Mouse (Mus musculus) heart, embryonic 10.5 days (tissue): ENCODE data around the gene Gigyf1. TPM values are rescaled to one million over a fixed set of nuclear protein-coding genes. Genes with fewer than 3 reads are reported as not detected.

Source experiments
- DNase-seq: peaks from one replicate; pipeline ENCODE4 v3.0.0-alpha.2; 2017; ENCODE audit warnings: low spot score
- H3K27ac ChIP-seq: fragments of 300-500 bp; sonication (generic); 2 replicates; pipeline ENCODE4 v1.5.1; 2016; ENCODE audit warnings: mild to moderate bottlenecking
- H3K27me3 ChIP-seq: fragments of 300-500 bp; sonication (generic); 2 replicates; pipeline ENCODE4 v1.6.1; 2016; ENCODE audit warnings: mild to moderate bottlenecking; ENCODE audit not compliant: poor library complexity, insufficient read depth, severe bottlenecking
- H3K36me3 ChIP-seq: fragments of 300-500 bp; sonication (generic); 2 replicates; pipeline ENCODE4 v1.6.1; 2016; ENCODE audit warnings: mild to moderate bottlenecking, moderate library complexity
- H3K4me1 ChIP-seq: fragments of 300-500 bp; sonication (generic); 2 replicates; pipeline ENCODE4 v1.6.1; 2016; ENCODE audit warnings: mild to moderate bottlenecking
- H3K4me3 ChIP-seq: fragments of 300-500 bp; sonication (generic); 2 replicates; pipeline ENCODE4 v1.5.1; 2016; ENCODE audit warnings: mild to moderate bottlenecking, moderate library complexity
- H3K9me3 ChIP-seq: fragments of 300-500 bp; sonication (generic); 2 replicates; pipeline ENCODE4 v1.6.1; 2016; ENCODE audit warnings: mild to moderate bottlenecking, moderate library complexity
- WGBS: fragments of 180-500 bp; shearing (Covaris S2); methylation state at CpG from one replicate; pipeline ENCODE4 v1.1.7; 2016; 5-methylcytosine and 5-hydroxymethylcytosine counted together
- polyA plus RNA-seq: library from polyadenylated mRNA; unstranded; fragments of >200 nt; fragmentation: Nextera tagmentation; extraction: Ambion mirVana; gene quantifications from 2 replicates; pipeline ENCODE4 v1.2.1, GENCODE M21; 2016

Gigyf1 gene
- polyA plus RNA-seq, 1 experiment from 2014 or later, result 10.8 TPM

- WGBS, result 77% methylated on average over 9 of the region's 9 CpGs
- Histone ChIP-seq H3K27ac (no peak overlapping the region), H3K4me1 (peaks cover 18% of the 10 kb centered on the region), H3K36me3 (peaks cover 96% of the 10 kb centered on the region), H3K4me3 (no peak overlapping the region), H3K27me3 (no peaks in the 10 kb centered on the region), H3K9me3 (no peaks in the 10 kb centered on the region)
- no peak for DNase-seq
Measured at GRCm38 (mm10) chr5:137521861-137522260, 3.5 kb downstream of the Gigyf1 start.

DNA sequence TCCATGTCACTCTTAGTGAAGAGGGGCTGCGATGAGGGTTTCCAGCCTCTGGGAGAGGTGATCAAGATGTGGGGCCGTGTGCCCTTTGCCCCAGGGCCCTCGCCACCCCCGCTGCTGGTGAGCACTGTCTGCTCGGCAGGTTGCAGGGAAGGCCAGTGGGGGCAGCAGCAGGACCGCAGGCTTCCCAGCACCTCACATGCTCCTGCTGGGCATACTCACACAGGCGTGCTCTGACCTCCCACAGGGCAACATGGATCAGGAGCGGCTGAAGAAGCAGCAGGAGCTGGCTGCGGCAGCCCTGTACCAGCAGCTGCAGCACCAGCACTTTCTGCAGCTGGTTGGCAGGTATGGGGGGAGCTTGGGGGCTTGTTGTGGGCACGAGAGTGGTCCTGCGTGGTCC is 4.4 kb downstream of the Gigyf1 start:
- H3K4me3 ChIP-seq, result no peak overlapping the region
- no peaks in the 10 kb centered on the region for H3K9me3 ChIP-seq
- 77% methylated on average over 11 of the region's 11 CpGs for WGBS
- no peak for DNase-seq
- no peak overlapping the region for H3K27ac ChIP-seq
- no peaks in the 10 kb centered on the region for H3K27me3 ChIP-seq
- peaks cover 96% of the 10 kb centered on the region for H3K36me3 ChIP-seq
- H3K4me1 ChIP-seq, result peaks cover 23% of the 10 kb centered on the region

DNA sequence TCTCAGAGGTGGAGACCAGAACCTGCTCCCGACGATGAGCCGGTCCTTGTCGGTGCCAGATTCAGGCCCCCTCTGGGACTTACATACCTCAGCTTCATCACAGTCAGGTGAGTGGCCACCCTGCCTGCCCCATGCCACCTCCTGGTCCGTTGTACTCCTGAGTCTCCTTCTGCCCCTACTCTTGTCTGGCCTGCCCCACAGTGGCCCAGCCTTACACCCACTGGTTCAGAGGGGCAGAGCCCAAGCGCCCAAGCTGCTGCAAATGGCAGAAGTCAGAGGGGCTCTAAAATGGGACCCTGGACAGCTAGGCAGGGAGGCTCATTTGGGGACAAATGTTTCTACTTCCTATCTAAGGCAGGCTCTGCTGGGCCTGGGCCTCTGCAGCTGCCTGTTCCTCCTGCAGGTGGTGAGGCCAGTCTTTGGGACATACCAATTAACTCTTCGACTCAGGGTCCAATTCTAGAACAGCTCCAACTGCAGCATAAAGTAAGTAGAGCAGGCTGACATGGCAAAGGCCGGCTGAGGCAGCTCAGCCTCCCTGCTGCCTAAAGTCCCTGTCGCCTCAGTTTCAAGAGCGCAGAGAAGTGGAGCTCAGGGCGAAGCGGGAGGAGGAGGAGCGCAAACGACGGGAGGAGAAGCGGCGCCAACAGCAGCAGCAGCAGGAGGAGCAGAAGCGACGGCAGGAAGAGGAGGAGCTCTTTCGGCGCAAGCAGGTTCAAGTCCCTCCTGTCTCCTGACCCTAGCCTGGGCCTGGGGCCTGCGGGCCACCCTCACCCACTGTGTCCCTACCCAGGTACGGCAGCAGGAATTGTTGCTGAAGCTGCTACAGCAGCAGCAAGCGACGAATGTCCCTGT is 5.3 kb downstream of the Gigyf1 start:
- no peak overlapping the region for H3K27ac ChIP-seq
- H3K4me1 ChIP-seq, result peaks cover 29% of the 10 kb centered on the region
- no peaks in the 10 kb centered on the region for H3K9me3 ChIP-seq
- WGBS, result 83% methylated on average over 25 of the region's 25 CpGs
- H3K36me3 ChIP-seq, result peaks cover 97% of the 10 kb centered on the region
- H3K4me3 ChIP-seq, result no peak overlapping the region
- DNase-seq, result no peak
- no peaks in the 10 kb centered on the region for H3K27me3 ChIP-seq

- WGBS, result 87% methylated on average over 8 of the region's 8 CpGs
- H3K27me3 ChIP-seq, result no peaks in the 10 kb centered on the region
- H3K27ac ChIP-seq, result no peak overlapping the region
- H3K9me3 ChIP-seq, result no peaks in the 10 kb centered on the region
- H3K4me1 ChIP-seq, result peaks cover 35% of the 10 kb centered on the region
- H3K4me3 ChIP-seq, result no peak overlapping the region
- no peak for DNase-seq
- peaks cover 97% of the 10 kb centered on the region for H3K36me3 ChIP-seq
Measured at GRCm38 (mm10) chr5:137524251-137524515, 5.8 kb downstream of the Gigyf1 start.

DNA sequence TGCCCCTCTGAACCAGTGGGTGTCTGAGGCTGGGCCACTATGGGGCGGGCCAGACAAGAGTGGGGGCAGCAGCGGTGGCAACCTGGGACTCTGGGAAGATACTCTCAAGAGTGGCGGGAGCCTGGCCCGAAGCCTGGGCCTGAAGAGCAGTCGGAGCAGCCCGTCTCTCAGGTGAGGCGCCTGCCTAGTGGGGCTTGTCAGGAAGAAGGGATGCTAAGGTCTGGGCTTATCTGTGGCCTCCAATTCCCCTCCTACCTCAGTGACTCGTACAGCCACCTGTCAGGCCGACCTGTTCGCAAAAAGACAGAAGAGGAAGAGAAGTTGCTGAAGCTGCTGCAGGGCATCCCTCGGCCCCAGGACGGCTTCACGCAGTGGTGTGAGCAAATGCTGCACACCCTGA is 6.3 kb downstream of the Gigyf1 start:
- H3K27me3 ChIP-seq, result no peaks in the 10 kb centered on the region
- peaks cover 97% of the 10 kb centered on the region for H3K36me3 ChIP-seq
- H3K27ac ChIP-seq, result 0 out of 2 replicates have a peak overlapping the region, but pooled peaks have one; percentile 37
- 90% methylated on average over 11 of the region's 13 CpGs for WGBS
- H3K4me1 ChIP-seq, result peaks cover 39% of the 10 kb centered on the region
- DNase-seq, result no peak
- H3K4me3 ChIP-seq, result no peak overlapping the region
- no peaks in the 10 kb centered on the region for H3K9me3 ChIP-seq

DNA sequence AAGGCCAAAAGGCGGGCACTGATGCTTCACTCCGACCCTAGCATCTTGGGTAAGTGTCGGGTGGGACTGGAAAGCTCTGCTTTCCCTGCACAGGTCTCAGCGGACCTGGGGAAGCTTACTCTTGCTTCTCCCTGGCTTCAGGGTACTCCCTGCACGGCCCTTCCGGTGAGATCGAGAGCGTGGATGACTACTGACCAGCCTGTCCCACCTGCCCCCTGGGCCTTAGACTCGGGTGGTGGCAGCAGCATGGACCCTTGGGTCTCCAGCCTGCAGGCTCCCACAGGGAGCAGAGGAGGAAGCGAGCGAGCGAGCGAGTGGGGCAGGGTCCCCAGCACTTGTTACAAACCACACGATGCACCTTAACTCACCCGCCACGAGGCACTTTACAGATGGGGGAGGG is 7.2 kb downstream of the Gigyf1 start:
- Histone ChIP-seq H3K27me3 (no peaks in the 10 kb centered on the region), H3K9me3 (no peaks in the 10 kb centered on the region), H3K36me3 (peaks cover 94% of the 10 kb centered on the region), H3K4me1 (peaks cover 47% of the 10 kb centered on the region), H3K4me3 (no peak overlapping the region), H3K27ac (peak overlapping the region; percentile 37; the same call in 1 of the 2 replicates)
- WGBS, result 85% methylated on average over 16 of the region's 16 CpGs
- no peak for DNase-seq

GRCm38 (mm10) chr5:137526192-137526936 is 8.0 kb downstream of the Gigyf1 start:
- no peaks in the 10 kb centered on the region for H3K9me3 ChIP-seq
- DNase-seq, result no peak
- H3K27me3 ChIP-seq, result no peaks in the 10 kb centered on the region
- H3K4me3 ChIP-seq, result peak overlapping the region; percentile 22; the same call in 1 of the 2 replicates
- WGBS, result 61% methylated on average over 16 of the region's 16 CpGs
- no peak overlapping the region; the same call in 1 of the 2 replicates for H3K27ac ChIP-seq
- H3K4me1 ChIP-seq, result peaks cover 56% of the 10 kb centered on the region
- H3K36me3 ChIP-seq, result peaks cover 86% of the 10 kb centered on the region

DNA sequence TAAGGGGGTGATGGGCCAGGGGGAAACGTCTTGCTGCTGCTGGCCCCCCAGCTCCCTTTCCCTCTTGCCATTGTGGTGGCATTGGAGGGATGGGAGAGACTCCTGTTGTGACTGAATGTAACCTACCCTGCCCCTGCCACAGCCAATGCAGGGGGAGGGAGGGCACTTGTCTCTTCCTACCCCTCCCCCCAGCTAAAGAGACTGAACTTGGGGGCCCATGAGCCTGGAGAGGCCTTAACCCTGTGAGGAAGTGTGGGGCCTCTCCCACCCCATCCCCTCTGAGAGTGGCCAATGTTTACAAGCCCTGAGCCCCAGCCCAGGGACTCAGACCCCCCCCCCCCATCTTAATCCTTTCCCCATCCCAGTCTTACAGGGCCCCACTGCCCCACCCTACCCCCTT is 9.1 kb downstream of the Gigyf1 start:
- Histone ChIP-seq H3K27ac (no peak overlapping the region), H3K4me1 (peaks cover 61% of the 10 kb centered on the region), H3K4me3 (no peak overlapping the region), H3K27me3 (no peaks in the 10 kb centered on the region), H3K36me3 (peaks cover 75% of the 10 kb centered on the region), H3K9me3 (no peaks in the 10 kb centered on the region)
- 52% methylated on average over 1 of the region's 1 CpGs for WGBS
- DNase-seq, result no peak

DNA sequence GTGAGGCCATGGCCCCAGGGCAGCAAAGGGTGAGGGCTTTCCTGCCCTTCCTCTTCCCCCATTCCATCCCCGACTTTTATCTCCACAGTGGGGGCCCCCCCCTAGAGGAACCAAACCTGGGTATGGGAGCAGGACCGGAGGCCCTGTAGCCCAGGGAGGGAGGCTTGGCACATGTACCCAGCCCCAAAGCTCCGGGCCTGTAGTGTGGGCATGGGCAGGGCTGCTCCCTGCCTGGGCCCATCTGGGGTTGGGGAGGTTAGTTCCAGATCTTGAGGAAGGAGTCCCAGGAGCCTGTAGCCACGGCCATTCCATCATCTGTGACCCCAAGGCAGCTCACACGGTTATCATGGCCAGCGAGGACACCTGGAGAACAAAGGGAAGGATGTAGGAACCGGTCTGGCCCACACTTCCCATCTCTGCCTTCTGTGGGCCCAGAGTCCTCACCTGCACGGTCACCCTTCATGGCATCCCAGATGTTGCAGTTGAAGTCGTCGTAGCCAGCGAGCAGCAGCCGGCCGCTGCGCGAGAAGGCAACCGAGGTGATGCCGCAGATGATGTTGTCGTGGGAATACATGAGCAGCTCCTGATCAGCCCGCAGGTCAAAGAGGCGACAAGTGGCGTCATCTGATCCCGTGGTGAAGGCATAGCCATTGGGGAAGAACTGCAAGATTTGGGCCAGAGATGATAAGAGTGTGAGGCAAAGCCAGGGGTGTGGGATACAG is 10.1 kb downstream of the Gigyf1 start:
- 0 out of 2 replicates have a peak overlapping the region, but pooled peaks have one; percentile 22 for H3K27ac ChIP-seq
- no peaks in the 10 kb centered on the region for H3K9me3 ChIP-seq
- H3K36me3 ChIP-seq, result peaks cover 65% of the 10 kb centered on the region
- no peak for DNase-seq
- H3K27me3 ChIP-seq, result no peaks in the 10 kb centered on the region
- H3K4me1 ChIP-seq, result peaks cover 61% of the 10 kb centered on the region
- WGBS, result 82% methylated on average over 22 of the region's 22 CpGs
- H3K4me3 ChIP-seq, result peak overlapping the region; percentile 22; the same call in 1 of the 2 replicates

- Histone ChIP-seq H3K4me3 (peak overlapping the region; percentile 88; the same call in 1 of the 2 replicates), H3K9me3 (no peaks in the 10 kb centered on the region), H3K27ac (peak overlapping the region; percentile 22; the same call in 1 of the 2 replicates), H3K36me3 (peaks cover 55% of the 10 kb centered on the region), H3K27me3 (no peaks in the 10 kb centered on the region), H3K4me1 (peaks cover 63% of the 10 kb centered on the region)
- DNase-seq, result no peak
- 83% methylated on average over 15 of the region's 15 CpGs for WGBS
Measured at GRCm38 (mm10) chr5:137529221-137529995, 11.1 kb downstream of the Gigyf1 start.

DNA sequence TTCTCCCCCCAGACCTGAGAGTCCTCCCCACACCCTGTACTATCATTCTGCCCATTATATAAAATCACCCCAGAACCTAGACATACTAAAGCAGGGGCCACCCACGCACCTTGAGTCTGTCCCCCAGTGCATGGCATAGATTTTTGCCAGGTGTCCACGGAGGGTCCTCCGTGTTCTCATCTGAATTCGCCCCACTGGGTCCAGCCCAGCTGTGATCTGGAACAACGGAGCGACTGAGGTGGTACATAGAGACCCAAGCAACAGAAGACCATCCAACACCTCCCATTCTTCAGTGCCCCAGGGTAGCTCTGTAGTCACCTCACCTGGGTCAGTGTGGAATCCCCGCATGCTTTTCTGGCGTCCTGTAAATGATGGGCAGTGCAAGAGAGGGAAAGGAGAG is 11.7 kb downstream of the Gigyf1 start:
- Histone ChIP-seq H3K4me3 (peak overlapping the region; percentile 88), H3K27me3 (no peaks in the 10 kb centered on the region), H3K27ac (peak overlapping the region; percentile 95; the same call in 1 of the 2 replicates), H3K36me3 (peaks cover 49% of the 10 kb centered on the region), H3K9me3 (no peaks in the 10 kb centered on the region), H3K4me1 (peaks cover 63% of the 10 kb centered on the region)
- DNase-seq, result no peak
- WGBS, result 82% methylated on average over 8 of the region's 8 CpGs
